Mouse (Mus musculus) bone marrow, adult 2 months (tissue): ENCODE results near the gene Tbc1d10c.

ENCODE experiments used
- CTCF ChIP-seq: fragments of 200-500 bp; IDR thresholded peaks from 2 replicates; pipeline ENCODE4 v1.5.1; 2011; ENCODE audit warnings: low read length, control low read depth; ENCODE audit not compliant: control insufficient read depth, insufficient read depth
- POLR2A ChIP-seq: fragments of 200-500 bp; IDR thresholded peaks from 2 replicates; pipeline ENCODE4 v1.6.1; 2011; ENCODE audit warnings: low read depth, mild to moderate bottlenecking, control low read depth, low read length, borderline replicate concordance; ENCODE audit not compliant: control insufficient read depth

- TF ChIP-seq CTCF (no peak), POLR2A (no peak)
Measured at GRCm38 (mm10) chr19:4169810-4170209, 21.3 kb downstream of the Tbc1d10c start.
